Mouse (Mus musculus) kidney, adult 2 months (tissue): ENCODE results near the gene Bok.

ENCODE experiments used
- CTCF ChIP-seq: fragments of 200-500 bp; conservative IDR thresholded peaks from 2 replicates; pipeline ENCODE4 v1.5.1; 2011; ENCODE audit warnings: low read depth, mild to moderate bottlenecking, control low read depth, low read length, moderate library complexity, mixed read lengths; ENCODE audit not compliant: insufficient read depth, insufficient read length
- POLR2A ChIP-seq: fragments of 200-500 bp; IDR thresholded peaks from one replicate; pipeline ENCODE4 v1.6.1; 2011; ENCODE audit warnings: low read depth, low read length, control low read depth

DNA sequence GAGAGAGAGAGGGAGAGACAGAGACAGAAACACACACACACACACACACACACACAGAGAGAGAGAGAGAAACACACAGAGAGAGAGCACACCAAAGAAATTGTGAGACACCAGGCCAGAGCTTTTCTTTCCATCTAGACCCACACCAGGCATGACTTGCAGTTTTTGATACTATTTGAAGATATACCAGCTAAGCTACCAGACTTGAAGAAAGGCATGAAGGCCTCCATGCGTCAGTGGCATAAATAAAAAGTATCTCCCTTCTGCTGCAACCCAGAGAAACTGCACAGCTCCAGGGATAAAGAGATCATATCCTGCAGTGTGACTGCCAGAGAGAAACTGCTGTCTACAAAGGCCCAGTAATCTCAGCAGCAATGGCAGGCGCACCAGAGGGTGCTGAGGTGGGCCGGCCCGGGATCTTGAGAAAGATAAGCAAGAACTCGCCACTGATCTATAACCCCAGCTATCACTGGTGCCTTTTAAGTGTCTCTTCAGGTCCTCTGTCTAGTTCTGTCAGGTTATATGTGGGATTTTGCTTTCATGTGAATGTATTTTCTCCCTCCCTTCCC, 35.8 kb upstream of the Bok start:
- TF ChIP-seq POLR2A (no peak), CTCF (no peak)
